Mouse (Mus musculus): ENCODE results near the gene Pomc.

DNA sequence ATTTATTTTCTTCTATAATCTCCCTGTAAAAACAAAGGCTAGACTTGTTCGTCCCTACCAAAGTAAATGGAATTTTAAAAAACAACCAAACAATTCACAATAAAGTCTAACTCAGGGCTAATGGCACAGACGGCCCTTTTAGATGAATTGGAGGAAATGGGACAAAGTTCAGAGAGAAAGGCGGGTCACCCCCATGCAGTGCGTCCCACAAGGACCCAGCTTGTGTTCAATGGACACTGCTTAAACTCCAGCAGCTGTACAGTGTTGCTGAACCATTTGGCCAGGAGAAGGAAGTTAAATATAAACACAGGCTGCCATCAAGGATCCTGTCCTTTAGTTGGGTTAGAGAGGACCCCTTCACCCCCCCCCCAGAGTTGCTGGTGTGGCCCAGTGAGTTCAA, 53.0 kb downstream of the Pomc start:
- TF ChIP-seq CTCF (IDR thresholded peaks at IDR 0.05) = no peak
- no peak for TF ChIP-seq EP300 (IDR thresholded peaks at IDR 0.05; ENCODE audit: insufficient read depth, low read depth, low read length)
